Mouse (Mus musculus) frontal cortex, adult 2 months (tissue): ENCODE measurements at regions not wholly inside any gene's neighbourhood (a gene's known extent, or its start where the extent isn't known, plus 50 kb on each side); places are given as distances from the start of the nearest gene placed in this dataset.

Experiments
- DNase-seq, 2 experiments: peaks; one replicate each; pipeline ENCODE4 v3.0.0; 2022; ENCODE audit warnings: low spot score in 1 of 2; ENCODE audit errors: extremely low spot score in 1 of 2

DNA sequence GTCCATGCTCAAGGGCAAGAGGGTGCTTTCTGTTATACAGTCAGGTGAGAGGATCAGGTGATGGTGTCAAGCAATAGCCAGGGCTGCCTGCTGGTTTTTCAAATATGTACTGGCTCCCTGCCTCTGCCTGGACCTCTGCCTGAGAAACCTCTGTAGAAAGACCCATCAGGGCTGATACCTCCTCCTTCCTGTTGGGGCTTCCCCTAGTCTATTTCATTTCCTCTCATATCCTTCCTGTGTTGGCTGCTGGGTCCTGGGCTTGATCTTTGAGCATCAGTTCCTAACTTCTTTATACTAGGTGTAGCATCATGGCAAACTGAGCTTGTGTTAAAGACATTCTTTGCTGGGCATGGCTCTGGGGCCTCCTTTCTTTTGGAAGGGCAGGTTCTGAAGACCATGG, 89.5 kb downstream of the Tmem38b start:
- no peak for DNase-seq

DNA sequence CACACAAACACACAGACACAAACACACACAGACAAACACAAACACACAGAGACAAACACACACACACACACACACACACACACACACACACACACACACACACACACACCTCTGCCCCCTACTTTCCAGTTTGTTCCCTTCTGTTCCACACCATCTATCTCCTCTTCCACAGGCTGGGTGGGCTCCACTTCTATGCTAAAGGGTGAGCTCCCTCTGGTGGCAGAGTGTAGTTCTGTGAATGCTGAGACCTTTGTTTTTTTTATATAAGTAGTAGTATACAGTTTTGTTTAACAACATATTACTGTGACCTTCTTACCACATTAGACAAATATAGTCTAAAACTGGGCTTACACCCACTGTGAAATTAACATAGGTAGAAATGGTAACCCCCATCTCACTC, 93.3 kb downstream of the Tmem38b start:
- peak; percentile 22 to 75 for DNase-seq

DNA sequence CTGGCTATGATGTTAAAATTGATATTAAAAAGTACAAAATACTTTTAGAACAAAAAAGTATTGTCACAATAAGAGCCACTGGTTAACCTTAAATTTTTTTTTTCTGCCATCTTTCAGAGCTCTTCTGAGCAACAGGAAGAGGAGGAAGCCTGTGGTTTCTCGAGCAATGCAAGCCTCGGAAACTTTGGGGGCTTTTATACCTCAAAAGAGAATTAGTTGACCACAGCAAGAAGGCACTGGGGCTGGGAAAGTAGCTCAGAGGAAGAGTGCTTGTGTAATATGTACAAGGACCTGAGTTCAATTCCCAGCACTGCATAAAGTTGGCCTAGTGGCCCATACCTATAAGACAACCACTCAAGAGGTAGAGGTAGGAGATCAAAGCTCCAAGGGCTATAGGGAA, 94.7 kb downstream of the Tmem38b start:
- no peak for DNase-seq

- DNase-seq = no peak
Measured at GRCm38 (mm10) chr4:53931068-53931467, 105.2 kb downstream of the Tmem38b start.

- DNase-seq = peak in 1 of 2 experiments; percentile 67
Measured at GRCm38 (mm10) chr4:53931499-53931898, 105.7 kb downstream of the Tmem38b start.

DNA sequence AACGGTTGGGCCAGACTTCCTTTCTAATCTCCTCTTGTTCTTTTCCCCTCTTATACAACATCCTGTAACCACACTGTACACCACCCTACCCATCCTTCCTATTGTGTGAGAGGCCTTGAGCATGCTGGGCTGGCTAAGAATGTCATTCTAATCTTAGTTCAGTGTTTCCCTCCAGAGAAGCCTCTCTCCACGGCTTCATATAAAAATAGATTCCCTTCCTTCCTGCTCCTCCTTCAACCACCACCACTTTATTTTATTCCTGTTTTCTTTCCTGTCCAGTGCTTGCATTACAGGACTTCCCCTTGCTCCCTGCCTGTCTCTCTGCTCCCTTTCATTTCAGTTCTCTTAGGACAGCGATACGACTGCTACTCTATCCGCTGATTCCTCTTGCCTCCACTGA, 109.5 kb downstream of the Tmem38b start:
- DNase-seq = no peak

GRCm38 (mm10) chr4:53948736-53949135, 122.9 kb downstream of the Tmem38b start:
- no peak for DNase-seq

- DNase-seq = no peak
Measured at GRCm38 (mm10) chr4:53949164-53949563, 123.3 kb downstream of the Tmem38b start.

DNA sequence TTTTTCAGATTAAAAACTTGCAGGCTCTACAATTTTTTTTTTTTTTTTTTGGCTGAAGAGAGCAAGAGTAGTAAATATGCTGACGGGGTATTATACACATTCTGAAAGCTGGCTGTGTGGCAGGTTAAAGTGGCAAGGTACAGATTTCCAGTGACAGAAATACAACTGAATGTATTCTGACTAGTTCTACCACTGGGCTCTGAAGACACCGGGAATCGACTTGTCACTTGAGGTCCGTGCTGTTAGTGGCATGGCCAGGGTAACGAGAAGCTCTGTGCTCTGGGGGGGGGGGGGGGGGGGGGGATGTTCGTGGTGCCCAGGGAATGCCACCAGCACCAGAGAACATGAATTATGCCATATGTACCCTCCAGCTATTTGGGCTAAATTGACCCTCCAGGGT, 124.7 kb downstream of the Tmem38b start:
- DNase-seq = no peak

GRCm38 (mm10) chr4:53951003-53951733, 125.3 kb downstream of the Tmem38b start:
- no peak for DNase-seq

DNA sequence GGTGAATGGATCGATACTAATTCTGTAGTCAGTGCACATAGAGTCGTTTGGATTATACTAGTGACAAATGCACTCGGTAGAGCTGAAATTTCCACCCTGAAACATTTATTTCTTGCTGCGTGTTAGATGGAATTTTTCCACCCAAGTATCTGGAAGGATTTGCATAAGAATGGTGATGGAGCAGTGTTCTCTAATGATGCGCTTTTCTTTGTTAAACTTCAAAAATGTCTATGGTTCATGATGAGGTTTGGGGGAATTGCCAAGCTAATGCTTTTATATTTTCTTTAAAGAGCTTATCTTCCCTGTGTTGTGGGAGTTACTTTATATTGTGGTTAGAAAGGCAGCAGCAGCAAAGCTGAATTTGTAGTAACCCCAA, 125.9 kb downstream of the Tmem38b start:
- no peak for DNase-seq

GRCm38 (mm10) chr4:53952288-53952687, 126.4 kb downstream of the Tmem38b start:
- no peak for DNase-seq

GRCm38 (mm10) chr4:53962458-53962857, 136.6 kb downstream of the Tmem38b start:
- DNase-seq = no peak

DNA sequence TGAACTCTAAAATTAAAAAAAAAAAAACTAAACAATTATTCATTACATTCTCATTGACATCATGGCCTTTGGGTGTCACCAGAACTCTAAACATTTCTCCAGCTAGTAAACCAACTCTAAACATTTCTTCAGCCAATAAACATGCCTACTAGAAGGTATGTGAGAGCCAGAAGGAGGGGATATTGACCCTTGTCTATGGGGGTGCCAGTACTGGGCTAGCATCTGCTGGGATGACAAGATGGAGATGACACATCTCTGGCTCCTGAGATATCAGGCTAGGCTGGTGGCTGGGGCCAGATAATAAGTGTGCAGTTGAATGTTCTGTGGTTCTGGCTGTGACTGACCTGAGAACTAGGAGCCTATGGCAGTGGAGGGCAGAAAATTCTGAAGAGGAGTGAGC, 144.6 kb downstream of the Tmem38b start:
- DNase-seq = no peak

DNA sequence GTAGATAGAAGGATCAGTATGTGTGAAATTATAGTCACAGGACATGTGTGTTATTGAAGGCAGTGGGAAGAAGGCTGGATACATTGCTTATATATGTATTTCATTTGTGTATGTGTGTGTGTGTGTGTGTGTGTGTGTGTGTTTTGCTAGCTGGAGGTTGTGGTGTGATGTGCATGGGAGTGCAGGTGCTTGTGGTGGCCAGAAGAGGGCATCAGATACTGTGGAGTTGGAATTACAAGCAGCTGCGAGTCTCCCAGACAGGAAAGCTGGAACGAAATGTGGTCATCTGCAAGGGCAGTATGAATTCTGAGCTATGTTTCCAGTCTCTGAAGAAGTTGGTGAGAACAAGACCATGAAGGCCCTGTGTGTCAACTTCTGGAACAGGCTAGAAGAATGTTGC, 145.1 kb downstream of the Tmem38b start:
- no peak for DNase-seq

DNA sequence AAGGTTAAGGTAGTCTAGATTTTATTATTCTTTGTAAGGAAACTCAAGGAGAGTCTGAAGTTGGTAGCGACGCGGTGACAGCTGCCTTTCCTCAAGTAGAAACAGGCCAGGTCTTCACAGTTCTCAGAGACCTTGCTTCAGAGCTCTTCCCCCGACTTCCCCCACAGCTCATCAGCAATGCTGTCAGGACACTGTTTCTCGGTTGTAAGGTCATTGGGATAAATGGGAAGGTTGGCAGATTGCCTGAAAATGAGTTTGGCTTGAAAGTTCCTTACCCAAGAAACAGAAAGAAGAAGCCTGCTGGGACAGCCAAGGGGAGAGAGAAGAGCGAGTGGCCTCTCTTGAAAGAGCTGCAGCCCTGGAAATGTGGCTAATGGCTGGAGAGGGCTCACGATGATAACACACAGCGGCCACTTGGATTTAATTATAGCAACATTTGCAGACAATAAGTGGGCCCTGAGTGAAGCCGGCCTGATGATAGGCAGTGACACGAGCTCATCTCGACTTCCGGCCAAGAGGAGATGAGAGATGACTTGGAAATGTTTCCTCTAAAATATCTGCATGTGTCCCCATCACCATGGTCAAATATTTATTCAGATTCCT, 150.3 kb downstream of the Tmem38b start:
- DNase-seq = no peak

- DNase-seq = no peak
Measured at GRCm38 (mm10) chr4:53986519-53987301, 160.9 kb downstream of the Tmem38b start.

GRCm38 (mm10) chr4:53987536-53987935, 161.7 kb downstream of the Tmem38b start:
- no peak for DNase-seq

DNA sequence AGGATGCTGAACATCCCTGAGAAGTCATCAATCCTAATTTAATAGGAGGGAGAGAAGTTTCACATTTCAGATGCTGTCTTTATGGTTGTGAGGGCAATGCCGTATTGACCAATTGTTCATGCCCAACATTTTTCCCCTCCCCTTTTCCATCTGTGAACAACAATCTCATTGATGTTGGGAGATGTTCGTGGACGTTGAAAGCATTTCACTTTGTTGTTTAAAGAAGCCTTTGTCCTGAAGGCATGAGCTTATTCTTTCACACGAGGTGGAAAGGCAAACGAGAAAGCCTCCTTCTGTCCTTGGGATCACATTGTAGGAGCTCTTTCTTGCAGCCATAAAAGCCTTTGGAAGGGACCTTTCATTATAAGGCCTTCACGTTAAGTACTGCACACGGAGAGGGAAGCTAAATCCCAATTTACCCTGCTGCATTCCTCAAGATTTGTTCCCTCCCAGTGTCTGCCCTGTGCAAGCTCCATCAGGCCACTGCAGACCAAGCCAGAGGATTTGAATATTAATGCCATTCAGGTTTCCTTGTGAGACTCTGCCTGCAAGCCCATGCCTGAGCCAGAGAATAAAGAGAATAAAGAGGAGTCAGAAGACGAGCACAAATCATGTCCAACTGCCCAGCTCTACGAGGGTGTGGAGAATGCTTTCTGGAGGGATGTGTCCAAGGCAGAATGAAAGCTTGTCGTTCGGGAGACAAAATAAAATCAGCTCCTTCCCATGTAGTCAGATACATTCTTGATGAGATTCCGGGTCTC, 195.4 kb downstream of the Tmem38b start:
- peak in 1 of 2 experiments; percentile 21 for DNase-seq

- DNase-seq = peak in 1 of 2 experiments; percentile 48
Measured at GRCm38 (mm10) chr4:54021861-54022385, 196.1 kb downstream of the Tmem38b start.

DNA sequence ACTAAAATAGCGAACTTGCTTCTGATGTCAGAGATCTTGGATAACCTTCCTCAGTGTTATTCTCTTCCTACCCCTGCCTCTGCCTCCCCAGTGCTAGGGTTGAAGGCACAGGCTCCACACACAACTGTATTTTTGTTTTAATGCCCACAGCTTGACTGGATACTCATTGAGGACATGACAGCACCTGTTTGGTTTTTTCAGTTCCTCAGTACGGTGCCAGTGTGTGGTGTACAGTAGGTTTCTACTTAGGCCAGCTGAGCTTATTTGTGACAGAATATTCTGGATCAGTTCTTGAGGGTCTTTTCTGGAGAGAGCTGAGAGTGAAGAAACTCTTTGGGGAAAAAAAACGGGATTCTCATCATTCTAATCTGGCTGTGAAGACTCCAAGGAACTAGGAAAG, 201.1 kb downstream of the Tmem38b start:
- no peak for DNase-seq
